Mouse (Mus musculus) spleen, postnatal 10 days (tissue): ENCODE measurements around the gene Nav2.

Experiments
- DNase-seq, 2 experiments: peaks; one replicate each; pipeline ENCODE4 v3.0.0; 2021 to 2022; ENCODE audit warnings: low spot score in 2 of 2

Nav2 gene

GRCm38 (mm10) chr7:49440333-49440969 lies 531.9 kb downstream of the Nav2 start:
- no peak for DNase-seq

- no peak for DNase-seq
These were observed 533.7 kb downstream of the Nav2 start for GRCm38 (mm10) chr7:49442174-49442573.

GRCm38 (mm10) chr7:49448580-49448979 lies 540.1 kb downstream of the Nav2 start:
- no peak for DNase-seq

- no peak for DNase-seq
These were observed 542.0 kb downstream of the Nav2 start for GRCm38 (mm10) chr7:49450261-49451141.

GRCm38 (mm10) chr7:49451240-49451639 lies 542.7 kb downstream of the Nav2 start:
- no peak for DNase-seq

- no peak for DNase-seq
These were observed 543.8 kb downstream of the Nav2 start for GRCm38 (mm10) chr7:49452274-49452673.

GRCm38 (mm10) chr7:49454601-49455000 lies 546.1 kb downstream of the Nav2 start:
- no peak for DNase-seq

- DNase-seq = peak; percentile 25 to 75
These were observed 547.6 kb downstream of the Nav2 start for GRCm38 (mm10) chr7:49456148-49456547.

GRCm38 (mm10) chr7:49457398-49457797 lies 548.9 kb downstream of the Nav2 start:
- no peak for DNase-seq

GRCm38 (mm10) chr7:49457890-49458289 lies 549.4 kb downstream of the Nav2 start:
- DNase-seq = no peak

GRCm38 (mm10) chr7:49462328-49462811 lies 553.9 kb downstream of the Nav2 start:
- peak; percentile 11 to 36 for DNase-seq

GRCm38 (mm10) chr7:49467861-49468260 lies 559.3 kb downstream of the Nav2 start:
- DNase-seq = no peak

- no peak for DNase-seq
These were observed 560.1 kb downstream of the Nav2 start for GRCm38 (mm10) chr7:49468492-49469205.

GRCm38 (mm10) chr7:49471278-49471677 lies 562.8 kb downstream of the Nav2 start:
- DNase-seq = peak; percentile 41 to 73

- DNase-seq = no peak
These were observed 566.8 kb downstream of the Nav2 start for GRCm38 (mm10) chr7:49475282-49475681.

- DNase-seq = no peak
These were observed 567.6 kb downstream of the Nav2 start for GRCm38 (mm10) chr7:49476163-49476562.

GRCm38 (mm10) chr7:49476666-49477065 lies 568.1 kb downstream of the Nav2 start:
- peak in 1 of 2 experiments; percentile 63 for DNase-seq

GRCm38 (mm10) chr7:49477076-49477975 lies 568.8 kb downstream of the Nav2 start:
- no peak for DNase-seq

- DNase-seq = no peak
These were observed 569.4 kb downstream of the Nav2 start for GRCm38 (mm10) chr7:49477976-49478349.

- no peak for DNase-seq
These were observed 570.4 kb downstream of the Nav2 start for GRCm38 (mm10) chr7:49478886-49479285.

- DNase-seq = no peak
These were observed 572.4 kb downstream of the Nav2 start for GRCm38 (mm10) chr7:49480962-49481361.
